Mouse (Mus musculus): ENCODE data around the gene Klf4.
A peak's percentile ranks its signal among the peaks of the same experiment; 100 is the strongest.

Gene Klf4

DNA sequence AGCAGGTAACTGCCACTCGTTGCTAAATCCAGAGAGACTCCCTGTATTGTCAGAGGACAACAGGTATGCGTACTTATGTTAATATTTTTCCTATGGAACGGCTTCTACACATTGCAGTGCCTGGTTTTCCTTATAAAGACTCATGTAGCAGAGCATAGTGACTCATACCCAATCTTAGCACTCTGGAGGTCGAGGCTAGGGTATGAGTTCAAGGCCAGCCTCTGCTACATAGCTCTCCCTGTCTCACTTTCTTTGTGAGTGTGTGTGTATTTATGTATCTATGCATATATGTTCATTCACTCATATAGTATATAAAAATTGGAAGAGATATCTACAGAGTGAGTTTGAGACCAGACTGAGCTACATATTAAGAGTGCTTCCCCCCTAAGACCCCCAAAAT is 8.3 kb downstream of the Klf4 start:
- DNase-seq (ENCODE audit: low spot score): no peak

DNA sequence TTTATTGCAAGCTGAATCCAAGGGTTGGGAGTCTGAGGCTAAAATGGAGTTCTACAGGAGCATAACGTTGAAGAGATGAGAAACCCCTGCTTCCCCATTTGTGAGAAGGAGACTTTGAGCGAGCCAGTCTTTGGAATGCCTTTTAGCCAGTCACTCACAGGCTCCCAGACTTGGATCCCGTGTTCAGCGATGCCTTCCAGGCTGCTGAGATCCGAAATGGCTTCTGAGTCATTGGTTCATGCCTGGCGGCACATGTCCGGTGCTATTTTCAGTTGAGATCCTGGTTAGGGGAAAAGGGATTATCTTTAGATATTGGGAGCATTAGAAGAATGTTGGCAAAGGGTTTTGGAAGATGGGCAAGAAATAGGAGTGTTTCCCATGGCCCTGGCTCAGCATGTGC is 14.8 kb downstream of the Klf4 start:
- DNase-seq (ENCODE audit: low spot score): no peak

DNA sequence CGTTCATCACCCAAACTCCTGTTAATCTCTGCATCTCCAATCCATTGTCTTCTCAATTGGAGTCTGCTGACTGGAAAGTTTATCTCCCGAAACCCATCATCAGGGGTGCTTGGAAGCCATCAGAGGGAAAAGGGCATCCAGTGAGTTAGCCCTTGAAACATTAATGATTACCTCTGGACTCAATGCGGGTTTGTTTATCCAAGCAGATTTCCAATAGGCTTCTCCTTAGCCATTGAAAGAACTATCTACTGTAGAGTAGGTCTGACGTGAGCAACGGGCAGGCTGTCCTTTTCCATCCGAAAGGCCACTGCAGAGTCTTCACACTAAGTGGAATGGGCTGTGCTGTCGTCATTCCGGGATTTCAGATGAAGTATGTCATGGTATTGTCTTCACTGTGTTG is 16.2 kb downstream of the Klf4 start:
- DNase-seq (ENCODE audit: low spot score): no peak

DNA sequence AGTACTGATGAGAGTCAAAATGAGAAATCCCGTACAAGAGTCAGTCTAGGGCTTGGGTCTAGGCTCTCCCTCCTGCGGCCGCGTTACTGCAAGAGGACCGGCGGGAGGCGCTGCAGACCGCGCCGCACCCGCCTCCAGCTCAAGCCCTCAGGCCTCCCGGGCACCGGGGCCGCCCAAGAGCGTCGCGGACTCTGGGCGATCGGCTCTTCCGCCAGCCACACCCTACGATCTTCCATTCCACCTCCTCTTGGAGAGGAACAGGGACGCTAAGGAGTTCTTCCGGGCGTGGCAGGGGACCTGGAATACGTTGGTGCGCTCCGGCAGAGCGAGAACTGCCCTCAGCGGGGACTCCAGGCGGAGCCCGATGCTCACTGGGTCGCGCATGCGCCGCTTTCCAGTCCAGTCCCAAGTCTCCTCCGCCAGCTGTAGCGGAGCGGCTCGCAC is 17.5 kb downstream of the Klf4 start:
- DNase-seq (ENCODE audit: low spot score): peak; percentile 84

DNA sequence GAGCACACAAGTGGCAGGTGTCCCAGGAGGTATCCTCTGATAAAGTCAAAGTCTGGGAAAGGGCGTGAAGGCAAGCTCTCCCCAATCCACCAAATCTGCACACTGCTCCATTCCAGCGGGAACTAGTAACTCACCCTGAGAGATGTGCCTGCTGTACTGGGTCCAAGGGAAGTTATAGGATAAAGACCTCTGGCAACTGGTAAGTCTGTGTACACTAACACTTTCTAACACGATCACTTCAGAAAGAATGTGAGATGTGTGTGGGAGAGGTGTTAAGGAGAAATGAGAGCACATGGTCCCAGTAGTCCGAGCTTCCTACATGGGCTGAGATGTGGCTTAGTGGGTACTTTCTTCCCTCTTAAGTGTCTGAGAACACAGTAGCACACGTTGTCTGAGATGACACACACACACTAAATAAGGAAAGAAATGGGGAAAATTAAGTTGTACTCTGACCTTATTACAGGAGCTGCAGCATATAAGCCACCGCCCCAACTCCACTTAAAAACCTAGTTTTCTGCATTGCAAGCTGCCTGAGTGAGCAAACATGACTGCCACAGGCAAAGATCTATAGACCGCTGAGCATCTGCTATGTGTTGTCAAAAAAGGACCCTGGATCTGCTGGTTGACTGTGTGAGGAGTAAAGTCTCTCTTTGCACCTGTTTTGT is 18.5 kb downstream of the Klf4 start:
- no peak for DNase-seq (ENCODE audit: low spot score)

DNA sequence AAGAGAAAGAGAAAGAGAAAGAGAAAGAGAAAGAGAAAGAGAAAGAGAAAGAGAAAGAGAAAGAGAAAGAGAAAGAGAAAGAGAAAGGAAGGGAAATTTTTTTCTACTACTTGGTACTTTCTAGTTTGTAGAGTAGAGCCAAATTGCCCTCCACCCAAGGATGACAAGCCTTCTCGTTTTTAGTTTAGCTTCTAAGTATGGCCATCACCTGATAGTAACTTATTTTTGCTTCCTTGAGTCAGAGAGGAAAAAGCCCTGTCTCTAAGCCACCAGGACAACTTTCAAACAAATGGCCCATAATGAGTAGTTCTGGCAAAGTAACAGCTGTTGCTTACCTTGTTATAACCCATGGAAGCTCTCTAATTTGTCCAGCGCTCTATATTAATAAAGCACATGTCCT is 20.9 kb downstream of the Klf4 start:
- no peak for DNase-seq (ENCODE audit: low spot score)

DNA sequence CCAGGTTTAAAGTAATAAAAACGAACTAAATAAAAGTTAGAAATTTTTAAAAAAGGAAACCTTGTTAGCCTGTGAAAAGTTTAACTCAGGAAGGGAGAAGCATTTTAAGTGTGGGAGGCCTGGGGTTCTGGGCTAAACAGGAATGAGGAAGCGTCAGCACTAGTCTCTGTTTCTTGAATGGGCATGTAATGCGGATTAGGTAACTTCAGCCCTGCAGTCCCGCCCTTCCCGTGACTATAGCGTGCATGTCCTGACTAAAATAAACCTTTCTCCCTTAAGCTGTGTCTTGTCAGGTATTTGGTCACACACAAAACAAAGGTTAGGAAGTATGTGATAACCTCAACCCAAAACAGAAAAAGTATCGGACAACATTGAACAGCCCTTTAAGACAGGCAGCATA is 23.6 kb downstream of the Klf4 start:
- no peak for DNase-seq (ENCODE audit: low spot score)

DNA sequence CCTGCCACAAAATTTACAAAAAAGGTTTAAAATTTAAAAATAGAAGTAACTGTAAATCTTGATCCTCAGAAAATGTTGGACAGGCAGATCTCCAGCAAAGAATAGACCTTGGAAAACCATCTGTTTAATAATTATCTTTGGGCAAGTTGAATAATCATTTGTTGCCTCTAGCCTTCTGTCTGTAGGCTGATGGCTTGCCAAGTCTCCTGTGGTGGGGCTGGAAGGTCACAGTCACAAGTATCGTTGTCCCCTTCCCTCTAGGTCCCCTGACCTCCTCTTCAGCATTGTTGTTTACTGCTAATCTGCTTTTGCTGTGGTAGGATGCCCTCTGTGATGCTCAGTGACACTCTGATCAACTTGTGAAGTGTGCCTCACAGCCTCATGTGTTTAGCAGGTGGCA is 33.6 kb downstream of the Klf4 start:
- no peak for DNase-seq (ENCODE audit: low spot score)

DNA sequence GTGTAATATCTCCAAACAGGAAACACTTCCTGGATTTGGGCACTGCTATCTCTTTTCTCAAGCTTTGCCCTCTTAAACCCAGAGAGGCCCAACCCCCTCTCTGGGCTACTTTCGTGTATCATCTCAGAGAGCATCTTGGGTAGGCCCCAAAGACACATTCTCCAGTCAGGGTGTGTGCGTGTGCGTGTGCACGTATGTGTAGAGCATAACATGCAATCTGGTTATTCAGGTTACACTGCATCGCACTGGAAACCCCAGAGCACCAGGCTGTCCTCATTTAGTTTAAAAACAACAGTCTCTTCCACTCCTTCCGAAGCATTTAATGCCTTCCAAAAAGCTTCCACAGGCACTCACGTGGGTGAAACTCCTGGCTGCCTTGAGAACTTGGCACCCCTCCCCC is 35.9 kb downstream of the Klf4 start:
- no peak for DNase-seq (ENCODE audit: low spot score)

DNA sequence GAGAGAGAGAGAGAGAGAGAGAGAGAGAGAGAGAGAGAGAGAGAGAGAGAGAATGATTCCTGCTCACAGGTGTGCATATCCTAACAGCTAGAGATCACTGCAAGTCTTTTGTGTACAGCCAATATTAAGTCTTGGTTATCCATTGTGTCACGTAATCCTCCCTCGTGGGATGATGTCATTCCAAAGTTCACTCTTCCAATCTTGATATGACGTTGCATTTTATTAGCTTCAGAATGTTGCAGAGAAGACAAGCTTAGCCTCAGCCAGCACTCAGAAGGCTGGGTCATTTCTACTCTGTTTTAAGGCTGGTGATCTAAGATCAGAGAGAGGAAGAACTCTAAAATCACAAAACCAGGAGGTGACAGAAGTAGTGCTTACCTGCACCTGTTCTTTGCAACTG is 39.0 kb downstream of the Klf4 start:
- DNase-seq (ENCODE audit: low spot score): no peak

DNA sequence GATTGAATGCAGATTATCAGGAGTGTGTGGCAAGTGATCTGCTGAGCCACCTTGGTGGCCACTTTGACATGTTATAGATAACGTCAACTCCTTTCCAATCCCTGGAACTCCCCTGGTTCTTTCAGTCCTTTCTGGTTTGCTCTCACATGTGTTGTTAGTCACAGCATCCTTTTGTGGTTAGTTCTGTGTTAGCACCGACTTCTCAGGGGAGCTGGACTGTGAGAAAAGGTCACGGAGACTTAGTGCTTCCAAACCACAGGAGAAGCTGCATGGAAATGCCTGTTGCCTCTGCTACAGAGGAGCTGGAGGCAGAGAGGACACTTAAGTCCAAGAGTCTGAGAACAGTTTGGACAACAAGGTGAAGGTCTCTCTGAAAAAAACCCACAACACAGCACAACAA is 42.9 kb downstream of the Klf4 start:
- no peak for DNase-seq (ENCODE audit: low spot score)

DNA sequence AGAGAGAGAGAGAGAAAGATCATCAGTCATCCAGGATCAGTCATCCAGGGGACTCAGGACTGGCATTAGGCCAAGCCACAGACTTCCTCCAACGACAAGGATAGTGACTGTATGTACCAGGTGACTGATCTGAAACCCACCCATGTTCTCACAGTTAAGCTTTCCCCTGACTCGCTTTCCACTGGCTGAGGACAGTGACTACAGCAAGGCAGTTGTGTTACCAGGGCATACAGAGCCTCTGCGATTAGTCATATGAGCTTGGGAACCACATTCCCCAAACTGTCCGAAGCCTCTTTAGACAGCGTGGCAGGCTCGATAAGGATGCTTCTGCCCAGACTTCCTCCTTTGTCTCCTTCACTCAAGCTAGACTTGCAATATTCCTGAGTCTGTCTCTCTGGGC is 43.7 kb downstream of the Klf4 start:
- DNase-seq (ENCODE audit: low spot score): no peak

DNA sequence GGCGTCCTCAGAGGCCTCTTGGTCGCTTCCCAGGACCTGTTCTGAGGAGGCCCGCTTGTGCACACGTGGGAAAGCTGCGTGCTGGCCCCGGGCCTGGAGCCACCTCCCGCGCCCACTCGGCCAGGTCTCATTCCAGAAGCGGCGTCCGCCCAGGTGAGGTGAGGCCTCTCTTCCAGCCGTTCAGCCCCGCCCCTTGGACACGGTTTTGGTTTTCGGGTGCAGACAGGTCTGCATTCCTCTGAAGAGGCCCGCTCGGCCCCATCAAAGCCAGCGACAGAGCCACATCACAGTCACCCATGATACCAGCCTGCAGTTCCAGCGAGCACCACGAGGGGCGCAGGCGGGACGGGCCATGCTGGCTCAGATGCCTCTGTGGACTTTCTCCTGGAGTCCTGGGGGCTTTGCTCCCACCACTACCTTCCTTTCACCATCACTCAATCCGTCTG is 51.9 kb downstream of the Klf4 start:
- peak; percentile 94 for DNase-seq (ENCODE audit: low spot score)

DNA sequence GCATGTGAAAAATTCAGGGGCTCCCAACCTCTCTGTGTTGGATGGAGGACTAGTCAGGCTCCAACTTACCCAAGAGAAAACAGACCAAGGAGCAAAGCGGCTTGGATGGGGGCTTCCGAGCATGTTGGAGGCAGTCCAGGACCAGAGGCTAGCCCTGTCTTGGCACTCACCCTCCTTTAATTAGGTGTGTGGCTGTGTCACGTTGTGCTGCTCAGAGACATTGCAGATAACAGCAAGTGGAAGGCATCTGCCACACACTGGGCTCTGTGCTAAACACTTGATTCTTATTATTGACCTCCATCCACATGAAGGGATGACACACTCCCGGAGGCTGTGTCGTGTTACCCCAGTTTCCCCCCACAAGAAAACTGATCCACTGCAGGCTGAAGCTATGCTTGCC is 53.9 kb downstream of the Klf4 start:
- no peak for DNase-seq (ENCODE audit: low spot score)

DNA sequence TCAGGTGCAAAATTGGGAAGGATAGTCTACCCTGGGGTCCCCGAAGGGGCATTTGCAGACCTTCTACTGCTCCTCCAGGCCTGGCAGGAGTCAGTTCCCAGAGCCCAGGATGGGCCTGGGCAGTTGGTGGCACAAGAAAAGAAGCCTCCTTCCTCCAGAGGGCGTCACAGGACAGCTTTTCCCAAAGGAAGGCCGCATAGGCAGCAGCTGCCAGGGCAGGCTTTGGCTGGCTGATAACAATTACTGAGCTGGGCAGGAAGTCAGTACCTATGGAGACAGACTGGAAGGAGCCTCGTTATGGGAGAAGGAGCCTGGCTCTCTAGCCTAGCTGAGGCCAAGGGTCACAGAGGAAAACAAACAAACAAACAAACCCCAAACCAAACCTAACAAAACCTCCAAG is 54.3 kb downstream of the Klf4 start:
- DNase-seq (ENCODE audit: low spot score): peak; percentile 76

DNA sequence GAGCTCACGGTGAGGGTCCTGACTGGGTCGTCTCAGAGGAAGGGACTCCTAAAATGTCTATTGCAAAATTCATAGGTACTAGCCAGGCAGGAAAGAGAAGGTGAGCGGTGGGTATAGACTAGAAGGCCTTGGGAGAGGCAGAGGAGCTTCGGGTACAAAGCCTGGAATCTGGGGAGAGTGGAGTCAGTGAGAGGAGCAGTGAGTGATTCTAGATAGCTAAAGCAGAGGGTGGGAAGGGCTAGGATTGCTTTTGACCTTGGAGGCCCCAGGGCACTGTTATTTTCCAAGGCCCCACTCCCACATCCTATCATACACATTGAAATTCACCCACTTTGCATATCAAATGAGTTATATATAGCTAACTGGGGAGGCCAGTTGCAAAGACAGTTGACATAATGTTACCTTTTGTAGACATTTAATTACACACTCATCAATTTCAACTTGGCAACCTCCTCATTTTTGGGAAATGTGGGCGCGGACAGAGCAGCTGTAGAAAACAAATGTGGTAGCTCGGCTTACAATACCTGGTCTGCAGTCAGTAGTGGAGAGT is 55.0 kb downstream of the Klf4 start:
- DNase-seq (ENCODE audit: low spot score): no peak
